Comparison of ENCODE assay signal across 17 mouse cellular contexts in the genomic region with DNA sequence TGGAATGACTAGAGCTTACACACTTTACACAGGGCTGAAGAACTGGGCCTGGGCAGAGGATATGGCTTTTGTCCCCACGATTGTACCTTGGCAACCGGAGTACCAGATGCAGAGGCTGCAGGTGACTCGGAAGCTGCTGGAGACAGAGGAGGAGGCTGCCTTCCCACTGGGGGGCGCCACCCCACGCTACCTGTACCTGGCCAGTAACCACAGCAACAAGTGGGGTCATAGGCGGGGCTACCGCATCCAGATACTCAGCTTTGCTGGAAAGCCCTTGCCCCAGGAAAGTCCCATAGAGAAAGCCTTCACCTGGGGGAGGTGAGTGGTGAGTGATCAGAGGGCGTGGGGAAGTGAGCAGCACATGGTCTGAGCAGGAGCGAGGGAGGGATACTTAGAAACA. TPM values are rescaled to one million over a fixed set of nuclear protein-coding genes. Genes with fewer than 3 reads are reported as not detected.
DNase-seq lines count a peak whose midpoint lies in the region; ATAC-seq and TF ChIP-seq lines count a peak whose summit lies in the region.
"Had no signal": no experiment of that assay in that cellular context is flagged by ENCODE, and none has a peak within 500 bp of the region (broad histone marks: within the 10 kb centered on the region; RNA-seq: fewer than 3 reads in every experiment).

No protein-coding gene starts in this region.

- no peaks in the 10 kb centered on the region for H3K36me3 ChIP-seq in intestine, postnatal 0 days (ENCODE audit: control insufficient read depth, insufficient read depth)
- H3K36me3 ChIP-seq in intestine, embryonic 15.5 days = no peaks in the 10 kb centered on the region
- H3K36me3 ChIP-seq in lung, embryonic 14.5 days (ENCODE audit: insufficient read depth) = no peaks in the 10 kb centered on the region
- no peaks in the 10 kb centered on the region for H3K36me3 ChIP-seq in ES-Bruce4 (ENCODE audit: control insufficient read depth, insufficient read depth, low read length, poor library complexity, severe bottlenecking)
- H3K36me3 ChIP-seq in hindbrain, embryonic 16.5 days (ENCODE audit: control insufficient read depth, insufficient read depth, low read length) = no peaks in the 10 kb centered on the region
- no peaks in the 10 kb centered on the region for H3K36me3 ChIP-seq in forebrain, embryonic 15.5 days
- H3K36me3 ChIP-seq: embryonic facial prominence, embryonic 12.5 days; hindbrain, embryonic 15.5 days; limb, embryonic 15.5 days; midbrain, embryonic 13.5 days had no signal

- no peak overlapping the region for H3K9ac ChIP-seq in intestine, postnatal 0 days (ENCODE audit: low read depth, low read length)
- H3K9ac ChIP-seq in intestine, embryonic 15.5 days = no peak overlapping the region
- no peak overlapping the region for H3K9ac ChIP-seq in lung, embryonic 14.5 days
- H3K9ac ChIP-seq in ES-Bruce4 (ENCODE audit: low read depth, poor library complexity, severe bottlenecking) = no peak overlapping the region
- no peak overlapping the region for H3K9ac ChIP-seq in hindbrain, embryonic 16.5 days (ENCODE audit: low read depth, low read length)
- no peak overlapping the region for H3K9ac ChIP-seq in forebrain, embryonic 15.5 days (replicated peaks)
- H3K9ac ChIP-seq: embryonic facial prominence, embryonic 12.5 days; hindbrain, embryonic 15.5 days; limb, embryonic 15.5 days; midbrain, embryonic 13.5 days had no signal

- peak; percentile 65 for TF ChIP-seq CTCF in intestine, postnatal 0 days (IDR thresholded peaks at IDR 0.05; ENCODE audit: low read depth)
- TF ChIP-seq CTCF in lung, embryonic 14.5 days (IDR thresholded peaks at IDR 0.05; ENCODE audit: low read depth) = peak; percentile 28
- TF ChIP-seq CTCF in ES-Bruce4 (IDR thresholded peaks at IDR 0.05; ENCODE audit: low read depth, low read length) = peak; percentile 79

- DNase-seq in lung, embryonic 14.5 days = no peak
- no peak for DNase-seq in lung, postnatal 4 days
- DNase-seq in kidney, postnatal 25 days = peak; percentile 63 to 71
- DNase-seq: adrenal gland, postnatal 25 days; right cerebral cortex, postnatal 25 days had no signal

- no peak overlapping the region for H3K4me2 ChIP-seq in intestine, postnatal 0 days (replicated peaks; ENCODE audit: low read depth)
- no peak overlapping the region for H3K4me2 ChIP-seq in intestine, embryonic 15.5 days (replicated peaks)
- H3K4me2 ChIP-seq in lung, embryonic 14.5 days = no peak overlapping the region
- no peak overlapping the region for H3K4me2 ChIP-seq in hindbrain, embryonic 16.5 days (ENCODE audit: low read length)
- H3K4me2 ChIP-seq in forebrain, embryonic 15.5 days (replicated peaks) = no peak overlapping the region
- H3K4me2 ChIP-seq: embryonic facial prominence, embryonic 12.5 days; hindbrain, embryonic 15.5 days; limb, embryonic 15.5 days; midbrain, embryonic 13.5 days had no signal

- H3K27me3 ChIP-seq in intestine, postnatal 0 days (replicated peaks; ENCODE audit: control insufficient read depth, insufficient read depth, low read length) = no peaks in the 10 kb centered on the region
- no peaks in the 10 kb centered on the region for H3K27me3 ChIP-seq in intestine, embryonic 15.5 days (replicated peaks)
- H3K27me3 ChIP-seq in lung, embryonic 14.5 days (ENCODE audit: insufficient read depth, low read length) = no peaks in the 10 kb centered on the region
- no peaks in the 10 kb centered on the region for H3K27me3 ChIP-seq in ES-Bruce4 (ENCODE audit: control insufficient read depth, insufficient read depth, low read length, poor library complexity, severe bottlenecking)
- no peaks in the 10 kb centered on the region for H3K27me3 ChIP-seq in hindbrain, embryonic 16.5 days (replicated peaks; ENCODE audit: control insufficient read depth, insufficient read depth, low read length)
- H3K27me3 ChIP-seq in forebrain, embryonic 15.5 days = no peaks in the 10 kb centered on the region
- H3K27me3 ChIP-seq: embryonic facial prominence, embryonic 12.5 days; hindbrain, embryonic 15.5 days; limb, embryonic 15.5 days; midbrain, embryonic 13.5 days had no signal

- no peaks in the 10 kb centered on the region for H3K4me1 ChIP-seq in intestine, postnatal 0 days (replicated peaks; ENCODE audit: control insufficient read depth, insufficient read depth, low read length)
- peaks cover 13% of the 10 kb centered on the region for H3K4me1 ChIP-seq in intestine, embryonic 15.5 days (replicated peaks)
- peaks cover 6% of the 10 kb centered on the region for H3K4me1 ChIP-seq in lung, embryonic 14.5 days (ENCODE audit: insufficient read depth)
- H3K4me1 ChIP-seq in ES-Bruce4 (ENCODE audit: control insufficient read depth, insufficient read depth, low read length) = peaks cover 3% of the 10 kb centered on the region
- H3K4me1 ChIP-seq in hindbrain, embryonic 16.5 days (ENCODE audit: control insufficient read depth, insufficient read depth, low read depth, low read length) = peaks cover 11% of the 10 kb centered on the region
- peaks cover 10% of the 10 kb centered on the region for H3K4me1 ChIP-seq in forebrain, embryonic 15.5 days

- no peak for TF ChIP-seq POLR2A in ES-Bruce4 (IDR thresholded peaks at IDR 0.05; ENCODE audit: insufficient read depth, low read length)

- TF ChIP-seq EP300 in ES-Bruce4 (IDR thresholded peaks at IDR 0.05; ENCODE audit: insufficient read depth, low read depth, low read length) = no peak

- no peak overlapping the region for H3K4me3 ChIP-seq in intestine, postnatal 0 days (ENCODE audit: low read depth, low read length)
- H3K4me3 ChIP-seq in intestine, embryonic 15.5 days (replicated peaks) = no peak overlapping the region
- H3K4me3 ChIP-seq in lung, embryonic 14.5 days (ENCODE audit: low read depth, low read length) = no peak overlapping the region
- peak overlapping the region; percentile 14 for H3K4me3 ChIP-seq in ES-Bruce4 (ENCODE audit: low read depth, low read length)
- no peak overlapping the region for H3K4me3 ChIP-seq in hindbrain, embryonic 16.5 days (ENCODE audit: low read length)
- H3K4me3 ChIP-seq in forebrain, embryonic 15.5 days = no peak overlapping the region
- H3K4me3 ChIP-seq: embryonic facial prominence, embryonic 12.5 days; hindbrain, embryonic 15.5 days; limb, embryonic 15.5 days; midbrain, embryonic 13.5 days had no signal

- ATAC-seq in intestine, postnatal 0 days = no peak
- ATAC-seq in intestine, embryonic 15.5 days = no peak
- ATAC-seq in lung, embryonic 14.5 days (ENCODE audit: insufficient read depth) = no peak
- no peak for ATAC-seq in hindbrain, embryonic 16.5 days
- ATAC-seq in forebrain, embryonic 15.5 days (replicated peaks) = no peak
- ATAC-seq: midbrain, embryonic 13.5 days had no signal

- WGBS in intestine, postnatal 0 days = 80% methylated on average over 9 of the region's 9 CpGs
- WGBS in intestine, embryonic 15.5 days = 80% methylated on average over 9 of the region's 9 CpGs
- 74% methylated on average over 9 of the region's 9 CpGs for WGBS in lung, embryonic 14.5 days
- WGBS in hindbrain, embryonic 16.5 days = 83% methylated on average over 9 of the region's 9 CpGs
- 83% methylated on average over 9 of the region's 9 CpGs for WGBS in forebrain, embryonic 15.5 days

- no peaks in the 10 kb centered on the region for H3K9me3 ChIP-seq in intestine, postnatal 0 days (ENCODE audit: control insufficient read depth)
- no peaks in the 10 kb centered on the region for H3K9me3 ChIP-seq in intestine, embryonic 15.5 days
- no peaks in the 10 kb centered on the region for H3K9me3 ChIP-seq in lung, embryonic 14.5 days (ENCODE audit: low read depth, low read length)
- H3K9me3 ChIP-seq in ES-Bruce4 (replicated peaks; ENCODE audit: control insufficient read depth, insufficient read depth, low read length, poor library complexity, severe bottlenecking) = no peaks in the 10 kb centered on the region
- no peaks in the 10 kb centered on the region for H3K9me3 ChIP-seq in hindbrain, embryonic 16.5 days (ENCODE audit: control insufficient read depth, low read length)
- no peaks in the 10 kb centered on the region for H3K9me3 ChIP-seq in forebrain, embryonic 15.5 days
- H3K9me3 ChIP-seq: embryonic facial prominence, embryonic 12.5 days; hindbrain, embryonic 15.5 days; limb, embryonic 15.5 days; midbrain, embryonic 13.5 days had no signal

- H3K27ac ChIP-seq in intestine, postnatal 0 days (ENCODE audit: low read depth, low read length) = no peak overlapping the region
- H3K27ac ChIP-seq in intestine, embryonic 15.5 days = no peak overlapping the region
- no peak overlapping the region for H3K27ac ChIP-seq in lung, embryonic 14.5 days (ENCODE audit: low read depth)
- H3K27ac ChIP-seq in ES-Bruce4 (ENCODE audit: insufficient read depth, low read length) = no peak overlapping the region
- H3K27ac ChIP-seq in hindbrain, embryonic 16.5 days (ENCODE audit: low read depth, low read length) = no peak overlapping the region
- H3K27ac ChIP-seq in forebrain, embryonic 15.5 days (replicated peaks) = no peak overlapping the region
- H3K27ac ChIP-seq: embryonic facial prominence, embryonic 12.5 days; hindbrain, embryonic 15.5 days; limb, embryonic 15.5 days; midbrain, embryonic 13.5 days had no signal

RNA-seq across cellular contexts. Expression of gene Aoc3, which starts 5.3 kb away (rescaled TPM):
- 3.7 and 4.4 TPM in 2 replicates for polyA plus RNA-seq in intestine, postnatal 0 days (2015; fragmentation: Nextera tagmentation; extraction: Ambion mirVana)
- polyA plus RNA-seq in intestine, embryonic 15.5 days (2015; fragmentation: Nextera tagmentation; extraction: Ambion mirVana) = 2.1 and 2.7 TPM in 2 replicates
- polyA plus RNA-seq in lung, embryonic 14.5 days (2014; fragmentation: Nextera tagmentation; extraction: Ambion mirVana) = 0.62 and 0.83 TPM in 2 replicates
- polyA plus RNA-seq in ES-Bruce4 (2011; ENCODE audit: insufficient read depth, insufficient read length, low read depth, missing spikeins) = 0.84 and 0.94 TPM in 2 replicates
- 0.15 and 0.29 TPM in 2 replicates for polyA plus RNA-seq in hindbrain, embryonic 16.5 days (2015; fragmentation: Nextera tagmentation; extraction: Ambion mirVana)
- polyA plus RNA-seq in forebrain, embryonic 15.5 days (2015; fragmentation: Nextera tagmentation; extraction: Ambion mirVana) = 0.05 TPM in 1 of 2 replicates, not detected in the other
- polyA plus RNA-seq: midbrain, embryonic 13.5 days had no signal

RNA-seq across cellular contexts. Expression of gene Aoc2, which starts 10.8 kb away (rescaled TPM):
- 0.34 and 0.41 TPM in 2 replicates for polyA plus RNA-seq in intestine, postnatal 0 days (2015; fragmentation: Nextera tagmentation; extraction: Ambion mirVana)
- 1.2 and 1.3 TPM in 2 replicates for polyA plus RNA-seq in intestine, embryonic 15.5 days (2015; fragmentation: Nextera tagmentation; extraction: Ambion mirVana)
- polyA plus RNA-seq in lung, embryonic 14.5 days (2014; fragmentation: Nextera tagmentation; extraction: Ambion mirVana) = 1.5 TPM in 2 replicates
- 3.5 and 5.8 TPM in 2 replicates for polyA plus RNA-seq in ES-Bruce4 (2011; ENCODE audit: insufficient read depth, insufficient read length, low read depth, missing spikeins)
- 0.93 and 2.1 TPM in 2 replicates for polyA plus RNA-seq in hindbrain, embryonic 16.5 days (2015; fragmentation: Nextera tagmentation; extraction: Ambion mirVana)
- 2.1 and 2.2 TPM in 2 replicates for polyA plus RNA-seq in forebrain, embryonic 15.5 days (2015; fragmentation: Nextera tagmentation; extraction: Ambion mirVana)

RNA-seq across cellular contexts. Expression of gene Psme3, which starts 19.7 kb away (rescaled TPM):
- polyA plus RNA-seq in intestine, postnatal 0 days (2015; fragmentation: Nextera tagmentation; extraction: Ambion mirVana) = 59.5 and 60.2 TPM in 2 replicates
- 137 and 147 TPM in 2 replicates for polyA plus RNA-seq in intestine, embryonic 15.5 days (2015; fragmentation: Nextera tagmentation; extraction: Ambion mirVana)
- polyA plus RNA-seq in lung, embryonic 14.5 days (2014; fragmentation: Nextera tagmentation; extraction: Ambion mirVana) = 118 and 123 TPM in 2 replicates
- polyA plus RNA-seq in ES-Bruce4 (2011; ENCODE audit: insufficient read depth, insufficient read length, low read depth, missing spikeins) = 161 and 168 TPM in 2 replicates
- 106 and 117 TPM in 2 replicates for polyA plus RNA-seq in hindbrain, embryonic 16.5 days (2015; fragmentation: Nextera tagmentation; extraction: Ambion mirVana)
- polyA plus RNA-seq in forebrain, embryonic 15.5 days (2015; fragmentation: Nextera tagmentation; extraction: Ambion mirVana) = 129 and 140 TPM in 2 replicates

RNA-seq across cellular contexts. Expression of gene G6pc, which starts 31.7 kb away (rescaled TPM):
- 54.3 and 63.3 TPM in 2 replicates for polyA plus RNA-seq in intestine, postnatal 0 days (2015; fragmentation: Nextera tagmentation; extraction: Ambion mirVana)
- polyA plus RNA-seq in intestine, embryonic 15.5 days (2015; fragmentation: Nextera tagmentation; extraction: Ambion mirVana) = 0.30 and 0.39 TPM in 2 replicates
- polyA plus RNA-seq in lung, embryonic 14.5 days (2014; fragmentation: Nextera tagmentation; extraction: Ambion mirVana) = not detected in 2 replicates
- not detected in 2 replicates for polyA plus RNA-seq in ES-Bruce4 (2011; ENCODE audit: insufficient read depth, insufficient read length, low read depth, missing spikeins)
- polyA plus RNA-seq in hindbrain, embryonic 16.5 days (2015; fragmentation: Nextera tagmentation; extraction: Ambion mirVana) = not detected in 2 replicates
- not detected in 2 replicates for polyA plus RNA-seq in forebrain, embryonic 15.5 days (2015; fragmentation: Nextera tagmentation; extraction: Ambion mirVana)
- polyA plus RNA-seq: C2C12; embryonic facial prominence, embryonic 12.5 days; heart, embryonic 16.5 days; hindbrain, embryonic 15.5 days; limb, embryonic 15.5 days; midbrain, embryonic 13.5 days; urinary bladder, adult 2 months had no signal

RNA-seq across cellular contexts. Expression of gene Becn1, which starts 33.6 kb away (rescaled TPM):
- polyA plus RNA-seq in intestine, postnatal 0 days (2015; fragmentation: Nextera tagmentation; extraction: Ambion mirVana) = 117 and 124 TPM in 2 replicates
- polyA plus RNA-seq in intestine, embryonic 15.5 days (2015; fragmentation: Nextera tagmentation; extraction: Ambion mirVana) = 132 and 143 TPM in 2 replicates
- polyA plus RNA-seq in lung, embryonic 14.5 days (2014; fragmentation: Nextera tagmentation; extraction: Ambion mirVana) = 149 and 154 TPM in 2 replicates
- 48.2 and 53.0 TPM in 2 replicates for polyA plus RNA-seq in ES-Bruce4 (2011; ENCODE audit: insufficient read depth, insufficient read length, low read depth, missing spikeins)
- 175 and 182 TPM in 2 replicates for polyA plus RNA-seq in hindbrain, embryonic 16.5 days (2015; fragmentation: Nextera tagmentation; extraction: Ambion mirVana)
- polyA plus RNA-seq in forebrain, embryonic 15.5 days (2015; fragmentation: Nextera tagmentation; extraction: Ambion mirVana) = 186 and 200 TPM in 2 replicates

Comparison
In these comparisons a context has a peak if more than half of its experiments do, and no peak if none do; other contexts are left out.
1. CTCF ChIP-seq: peak in every context shown above with its lines; median percentile 79 in ES-Bruce4; 65 in intestine, postnatal 0 days; 28 in lung, embryonic 14.5 days.
2. DNase-seq: peak in kidney, postnatal 25 days (2 of 2); none in lung, embryonic 14.5 days (single experiment) and lung, postnatal 4 days (0 of 2).